Mouse (Mus musculus) C2C12 (cell line): ENCODE results near the gene Gm26897. TPM values are rescaled to one million over a fixed set of nuclear protein-coding genes. Genes with fewer than 3 reads are reported as not detected.

Source experiments
- H3K27me3 ChIP-seq: one replicate; pipeline ENCODE4 v1.6.1; 2011; ENCODE audit not compliant: control insufficient read depth, insufficient read depth, insufficient read length
- H3K36me3 ChIP-seq: one replicate; pipeline ENCODE4 v1.6.1; 2011; ENCODE audit not compliant: control insufficient read depth, insufficient read depth
- H3K4me3 ChIP-seq: one replicate; pipeline ENCODE4 v1.5.1; 2011; ENCODE audit warnings: mild to moderate bottlenecking, control low read depth; ENCODE audit not compliant: poor library complexity, insufficient read depth, severe bottlenecking
- H3K79me2 ChIP-seq: one replicate; pipeline ENCODE4 v1.6.1; 2011; ENCODE audit not compliant: control insufficient read depth, insufficient read depth
- H3K79me3 ChIP-seq: one replicate; pipeline ENCODE4 v1.6.1; 2011; ENCODE audit warnings: low read depth, control low read depth
- H3ac ChIP-seq: one replicate; pipeline ENCODE3; 2011; ENCODE audit warnings: low read depth; ENCODE audit not compliant: control insufficient read depth, insufficient read length
- CEBPB ChIP-seq: IDR thresholded peaks from one replicate; pipeline ENCODE4 v1.6.1; 2011; ENCODE audit warnings: low read depth, mild to moderate bottlenecking, control low read depth, moderate library complexity
- CTCF ChIP-seq: IDR thresholded peaks from one replicate; pipeline ENCODE4 v1.5.1; 2011; ENCODE audit not compliant: control insufficient read depth, insufficient read depth, insufficient read length
- FOSL1 ChIP-seq: IDR thresholded peaks from one replicate; pipeline ENCODE4 v1.8.0; 2011; ENCODE audit warnings: mild to moderate bottlenecking, low read length; ENCODE audit not compliant: poor library complexity, insufficient read depth, severe bottlenecking
- MAX ChIP-seq: IDR thresholded peaks from one replicate; pipeline ENCODE4 v1.6.1; 2011; ENCODE audit warnings: mild to moderate bottlenecking, control low read depth
- MYOD1 ChIP-seq: IDR thresholded peaks from one replicate; pipeline ENCODE4 v1.6.1; 2011; ENCODE audit warnings: low read depth; ENCODE audit not compliant: control insufficient read depth, insufficient read length
- MYOG ChIP-seq: IDR thresholded peaks from one replicate; pipeline ENCODE4 v1.6.1; 2011; ENCODE audit not compliant: control insufficient read depth, insufficient read length; ENCODE audit errors: extremely low read depth
- USF1 ChIP-seq: IDR thresholded peaks from one replicate; pipeline ENCODE4 v1.6.1; 2011; ENCODE audit warnings: low read depth, mild to moderate bottlenecking, control low read depth, moderate library complexity
- polyA plus RNA-seq: library from polyadenylated mRNA; unstranded; fragments of >200 nt; fragmentation: generic; extraction: Trizol; gene quantifications from one replicate; pipeline ENCODE4 v1.2.1, GENCODE M21; 2012; ENCODE audit warnings: missing spikeins

The Gm26897 gene
- polyA plus RNA-seq, 1 experiment, result not detected

DNA sequence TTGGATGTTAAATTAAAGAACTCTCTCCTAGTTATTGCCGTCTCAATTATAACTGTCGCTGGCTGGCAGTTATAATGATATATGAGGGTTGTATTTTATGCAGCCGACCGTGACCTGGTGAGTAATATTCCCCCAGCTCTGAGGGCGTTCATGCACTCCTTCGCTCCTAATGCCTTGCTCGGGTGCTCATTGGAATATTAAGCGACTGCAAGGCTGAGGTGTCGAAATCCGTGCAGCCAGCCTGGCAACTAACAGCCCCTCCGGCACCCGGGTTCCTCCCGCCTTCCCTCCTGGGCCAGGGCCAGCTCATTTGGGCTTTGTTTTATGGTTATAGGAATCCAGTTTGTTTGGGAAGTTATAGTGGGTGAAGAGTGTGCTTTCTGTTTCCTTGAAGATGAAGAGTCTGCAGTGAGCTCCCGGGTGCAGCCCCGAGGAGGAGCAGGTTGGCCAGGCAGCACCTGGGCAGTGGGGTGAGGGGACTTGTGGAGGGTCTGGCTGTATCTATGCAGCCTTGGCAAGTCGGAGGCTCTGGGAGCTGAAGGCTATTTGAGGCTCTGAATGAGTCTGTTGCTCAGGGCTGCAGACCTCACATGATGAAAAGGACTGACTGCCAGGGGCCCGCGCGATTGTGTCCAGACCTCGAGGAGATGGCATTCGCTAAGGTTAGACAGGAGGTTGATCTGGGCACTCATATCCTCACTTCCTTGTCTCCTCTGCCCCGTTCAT is 8.4 kb upstream of the Gm26897 start:
- Histone ChIP-seq H3K79me3 (no peaks in the 10 kb centered on the region), H3K79me2 (no peaks in the 10 kb centered on the region), H3K36me3 (no peaks in the 10 kb centered on the region), H3K4me3 (no peak overlapping the region), H3K27me3 (peaks cover 23% of the 10 kb centered on the region), H3ac (no peak overlapping the region)
- TF ChIP-seq MYOD1 (no peak), CEBPB (no peak), MYOG (no peak), CTCF (no peak), MAX (no peak), USF1 (no peak), FOSL1 (no peak)

DNA sequence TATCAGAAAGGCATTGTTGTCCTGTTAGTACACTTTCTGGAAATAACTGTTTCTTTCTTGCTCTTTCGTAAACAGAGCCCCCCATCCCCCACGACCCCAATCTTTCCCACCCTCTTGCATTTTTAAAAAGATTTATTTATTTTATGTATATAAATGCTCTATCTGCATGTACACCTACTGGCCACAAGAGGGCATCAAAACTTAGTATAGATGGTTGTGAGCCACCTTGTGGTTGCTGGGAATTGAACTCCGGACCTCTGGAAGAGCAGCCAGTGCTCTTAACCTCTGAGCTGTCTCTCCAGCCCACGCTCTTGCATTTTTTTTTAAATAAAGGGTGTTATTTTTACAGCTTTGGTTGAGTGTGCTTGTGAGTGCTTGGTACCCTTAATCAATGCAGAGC is 5.3 kb upstream of the Gm26897 start:
- H3K79me3 ChIP-seq, result no peaks in the 10 kb centered on the region
- no peaks in the 10 kb centered on the region for H3K36me3 ChIP-seq
- H3K79me2 ChIP-seq, result no peaks in the 10 kb centered on the region
- no peak overlapping the region for H3K4me3 ChIP-seq
- H3K27me3 ChIP-seq, result peaks cover 16% of the 10 kb centered on the region
- TF ChIP-seq FOSL1 (no peak), CTCF (no peak), USF1 (no peak), CEBPB (no peak), MYOD1 (no peak), MAX (no peak), MYOG (no peak)
- no peak overlapping the region for H3ac ChIP-seq

- no peak for TF ChIP-seq CEBPB
- TF ChIP-seq CTCF, result no peak
- no peak for TF ChIP-seq MAX
- TF ChIP-seq FOSL1, result no peak
- TF ChIP-seq USF1, result no peak
- TF ChIP-seq MYOD1, result no peak
- TF ChIP-seq MYOG, result no peak
- no peak overlapping the region for H3K4me3 ChIP-seq
- H3ac ChIP-seq, result no peak overlapping the region
- peaks cover under 1% of the 10 kb centered on the region for H3K27me3 ChIP-seq
- no peaks in the 10 kb centered on the region for H3K79me2 ChIP-seq
- H3K79me3 ChIP-seq, result no peaks in the 10 kb centered on the region
- H3K36me3 ChIP-seq, result no peaks in the 10 kb centered on the region
Measured at GRCm38 (mm10) chr5:111730560-111731167, 3.1 kb upstream of the Gm26897 start.

DNA sequence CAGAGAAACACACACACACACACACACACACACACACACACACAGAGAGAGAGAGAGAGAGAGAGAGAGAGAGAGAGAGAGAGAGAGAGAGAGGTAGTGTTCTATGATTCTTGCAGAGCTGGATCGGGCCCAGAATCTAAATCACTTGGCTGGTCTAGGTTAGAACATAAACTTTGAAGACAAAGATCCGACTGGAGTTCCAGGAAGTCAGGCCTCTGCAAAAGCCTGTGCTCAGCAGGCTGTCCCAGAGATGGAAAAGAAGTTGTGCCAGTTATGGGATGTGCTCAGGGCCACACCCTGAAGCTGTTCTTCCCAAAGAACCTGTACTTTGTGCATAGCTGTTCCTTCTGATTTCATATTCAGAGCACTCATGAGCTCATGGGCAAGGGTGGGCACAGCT is 1.5 kb upstream of the Gm26897 start:
- H3K4me3 ChIP-seq, result no peak overlapping the region
- no peak overlapping the region for H3ac ChIP-seq
- TF ChIP-seq USF1, result no peak
- TF ChIP-seq MYOD1, result no peak
- TF ChIP-seq MAX, result no peak
- TF ChIP-seq CEBPB, result no peak
- no peak for TF ChIP-seq CTCF
- H3K36me3 ChIP-seq, result no peaks in the 10 kb centered on the region
- no peaks in the 10 kb centered on the region for H3K27me3 ChIP-seq
- H3K79me3 ChIP-seq, result no peaks in the 10 kb centered on the region
- no peaks in the 10 kb centered on the region for H3K79me2 ChIP-seq

DNA sequence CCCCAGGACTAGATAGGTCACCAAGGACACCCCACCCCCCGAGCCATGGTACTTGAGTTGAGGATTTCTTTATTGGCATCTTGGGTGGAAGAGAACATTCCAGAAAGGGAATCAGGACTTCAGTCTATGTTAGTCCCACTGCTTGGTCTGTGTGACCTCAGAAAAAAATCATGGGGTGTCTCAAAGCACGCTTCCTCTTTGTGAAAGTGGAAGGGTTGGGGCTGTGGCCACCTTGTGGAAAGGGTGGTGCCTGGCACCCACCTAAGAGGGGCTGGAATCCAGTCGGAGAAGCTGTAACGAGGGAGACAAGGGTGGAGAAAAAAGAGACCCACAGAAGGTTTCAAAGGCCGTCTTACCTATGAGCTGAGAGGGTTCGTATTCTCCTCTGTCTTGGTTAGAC is 5.8 kb downstream of the Gm26897 start:
- no peak for TF ChIP-seq MAX
- Histone ChIP-seq H3K79me2 (no peaks in the 10 kb centered on the region), H3K27me3 (peaks cover 26% of the 10 kb centered on the region), H3K4me3 (no peak overlapping the region), H3K79me3 (no peaks in the 10 kb centered on the region), H3ac (no peak overlapping the region), H3K36me3 (no peaks in the 10 kb centered on the region)

DNA sequence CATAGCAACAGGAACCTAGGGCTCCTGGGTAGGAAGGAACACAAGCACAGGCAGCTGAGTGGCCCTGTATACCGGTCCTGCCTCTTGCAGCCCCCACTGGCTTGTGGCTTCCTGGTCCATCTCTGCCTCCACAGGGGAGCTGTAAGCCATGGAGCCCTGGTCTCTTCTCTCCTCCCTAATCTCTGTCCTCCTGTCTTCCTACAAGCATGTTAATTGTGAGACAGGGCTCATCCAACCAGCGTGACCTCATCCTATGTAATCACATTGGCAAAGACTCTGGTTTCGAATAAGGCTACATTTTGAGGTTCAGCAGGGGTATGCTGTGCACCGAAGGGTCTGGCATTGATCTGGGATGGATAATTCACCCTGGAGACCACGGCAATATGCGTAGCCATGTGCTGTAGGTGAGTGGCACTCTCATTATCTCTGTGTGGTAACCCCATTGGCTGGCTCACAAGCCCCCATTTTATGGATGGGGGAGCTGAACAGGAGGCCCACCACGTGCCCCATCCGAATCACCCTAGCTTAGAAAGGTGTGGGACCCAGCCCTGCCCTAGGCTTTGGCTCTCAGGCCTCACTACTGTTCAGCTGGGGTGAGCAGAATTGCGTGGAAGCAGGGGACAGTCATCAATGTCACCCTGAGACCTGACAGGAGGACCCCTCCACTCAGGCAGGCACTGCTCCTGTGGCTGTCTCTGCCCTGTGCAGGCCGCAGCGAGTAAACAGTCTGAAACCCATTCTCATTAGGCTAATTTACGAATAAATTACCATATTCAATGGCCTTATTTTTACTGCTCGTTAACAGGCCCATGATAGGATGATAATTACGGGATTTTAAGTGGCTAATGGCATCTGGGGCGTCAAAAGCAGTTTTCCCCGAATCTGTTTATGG is 6.9 kb downstream of the Gm26897 start:
- Histone ChIP-seq H3K36me3 (no peaks in the 10 kb centered on the region), H3K79me3 (no peaks in the 10 kb centered on the region), H3K79me2 (no peaks in the 10 kb centered on the region), H3K4me3 (no peak overlapping the region), H3K27me3 (peaks cover 31% of the 10 kb centered on the region), H3ac (no peak overlapping the region)
- TF ChIP-seq MAX (no peak), MYOG (no peak), CEBPB (no peak), CTCF (no peak), USF1 (no peak), FOSL1 (no peak), MYOD1 (no peak)
